Mouse (Mus musculus): ENCODE results near the gene Strip1.

DNA sequence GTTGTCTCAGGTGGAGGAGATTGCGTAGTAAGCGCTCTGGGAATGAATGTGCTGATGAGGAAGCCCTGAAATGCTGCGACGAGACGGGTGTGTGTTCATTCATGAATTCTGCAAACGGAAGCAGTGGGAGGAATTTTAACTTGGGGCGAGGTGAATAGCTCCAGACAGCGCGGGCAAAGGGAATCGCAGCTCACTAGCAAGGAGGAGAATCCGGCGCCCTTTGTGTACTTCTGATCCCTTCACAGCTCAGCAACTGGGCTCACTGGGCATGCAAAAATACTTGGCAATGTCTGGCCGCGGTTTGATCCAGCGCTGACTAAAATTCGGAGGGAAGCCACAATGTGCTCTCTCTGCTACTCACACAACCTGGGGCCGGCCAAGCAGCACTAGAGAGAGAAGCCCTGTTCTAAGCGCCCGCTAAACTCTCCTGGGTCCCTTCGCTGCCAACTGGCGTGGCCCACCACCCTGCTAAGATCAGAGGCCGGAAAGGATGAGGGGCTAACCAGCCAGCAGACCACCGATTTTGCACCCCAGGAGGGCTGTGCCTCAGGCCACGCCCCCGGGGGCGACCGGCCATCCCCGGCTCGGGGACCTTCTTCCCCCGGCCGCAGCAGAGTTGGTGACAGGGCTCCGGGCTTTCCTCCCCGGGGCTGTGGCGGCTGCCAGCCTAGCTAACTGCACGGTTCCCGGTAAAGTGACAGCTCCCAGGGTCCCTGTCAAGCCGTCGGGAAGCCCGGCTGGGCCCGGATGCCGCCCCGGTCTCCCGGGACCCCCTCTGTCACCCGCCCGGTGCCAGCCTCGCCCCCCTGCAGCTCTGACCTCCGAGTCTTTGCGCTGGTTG lies 592 bp downstream of the Strip1 start, which contains the start of gene Gm10961:
- TF ChIP-seq POLR2A (IDR thresholded peaks at IDR 0.05; ENCODE audit: control insufficient read depth, extremely low read depth, insufficient read depth, low read length, poor library complexity) (no peak), CTCF (IDR thresholded peaks at IDR 0.05; ENCODE audit: borderline replicate concordance, control insufficient read depth, extremely low read depth, insufficient read depth, low read length, poor library complexity) (no peak; the same call in 1 of the 2 replicates)

Measured in thymus, adult 2 months (tissue).